Mouse (Mus musculus) kidney, embryonic 15.5 days (tissue): ENCODE results near the gene Gcgr. TPM values are rescaled to one million over a fixed set of nuclear protein-coding genes. Genes with fewer than 3 reads are reported as not detected.
A peak's percentile ranks its signal among the peaks of the same experiment; 100 is the strongest.
"Not testable (repeated sequence)": the region's sequence is repeated elsewhere in the genome, so short reads cannot be mapped to it uniquely, and the experiment has no call there.

Experiments
- ATAC-seq: fragments of 200-750 bp; cut with Nextera tagmentation; replicated peaks from 2 replicates; pipeline ENCODE4 v1.8.0; 2017; ENCODE audit warnings: moderate TSS enrichment; ENCODE audit not compliant: low FRiP score
- H3K27ac ChIP-seq: fragments of 300-500 bp; sonication (generic); 2 replicates; pipeline ENCODE4 v1.5.1; 2015; ENCODE audit warnings: mild to moderate bottlenecking, inconsistent platforms
- H3K27me3 ChIP-seq: fragments of 300-500 bp; sonication (generic); 2 replicates; pipeline ENCODE4 v1.6.1; 2015; ENCODE audit warnings: inconsistent platforms
- H3K36me3 ChIP-seq: fragments of 300-500 bp; sonication (generic); 2 replicates; pipeline ENCODE4 v1.6.1; 2015; ENCODE audit warnings: inconsistent platforms
- H3K4me1 ChIP-seq: fragments of 300-500 bp; sonication (generic); 2 replicates; pipeline ENCODE4 v1.6.1; 2015; ENCODE audit warnings: inconsistent platforms
- H3K4me2 ChIP-seq: fragments of 300-500 bp; sonication (generic); 2 replicates; pipeline ENCODE4 v1.6.1; 2015; ENCODE audit warnings: moderate library complexity, mild to moderate bottlenecking, inconsistent platforms
- H3K4me3 ChIP-seq: fragments of 300-500 bp; sonication (generic); replicated peaks from 2 replicates; pipeline ENCODE4 v1.5.1; 2015; ENCODE audit warnings: mild to moderate bottlenecking, inconsistent platforms
- H3K9ac ChIP-seq: fragments of 300-500 bp; sonication (generic); 2 replicates; pipeline ENCODE4 v1.6.1; 2015; ENCODE audit warnings: mild to moderate bottlenecking, inconsistent platforms
- H3K9me3 ChIP-seq: fragments of 300-500 bp; sonication (generic); replicated peaks from 2 replicates; pipeline ENCODE4 v1.6.1; 2016; ENCODE audit warnings: inconsistent platforms
- WGBS: fragments of 180-500 bp; shearing (Covaris S2); methylation state at CpG from one replicate; pipeline ENCODE4 v1.1.7; 2015; ENCODE audit warnings: mixed read lengths; 5-methylcytosine and 5-hydroxymethylcytosine counted together
- polyA plus RNA-seq: library from polyadenylated mRNA; unstranded; fragments of >200 nt; fragmentation: Nextera tagmentation; extraction: Ambion mirVana; gene quantifications from 2 replicates; pipeline ENCODE4 v1.2.1, GENCODE M21; 2015

Gcgr gene
- polyA plus RNA-seq, 1 experiment from 2014 or later, result 2.4 TPM

GRCm38 (mm10) chr11:120558843-120559242 lies 28.3 kb downstream of the Gcgr start:
- H3K4me1 ChIP-seq, H3K27ac ChIP-seq, ATAC-seq, H3K9ac ChIP-seq, H3K9me3 ChIP-seq, H3K4me2 ChIP-seq, H3K27me3 ChIP-seq, H3K4me3 ChIP-seq: not testable (repeated sequence)
- peaks cover 56% of the 10 kb centered on the region for H3K36me3 ChIP-seq
- WGBS, result 91% methylated on average over 6 of the region's 6 CpGs

GRCm38 (mm10) chr11:120560952-120561728 lies 30.6 kb downstream of the Gcgr start:
- WGBS, result 92% methylated on average over 13 of the region's 13 CpGs
- Histone ChIP-seq H3K4me1 (no peaks in the 10 kb centered on the region), H3K27ac (no peak overlapping the region), H3K36me3 (peaks cover 79% of the 10 kb centered on the region), H3K9ac (no peak overlapping the region), H3K4me2 (no peak overlapping the region), H3K9me3 (no peaks in the 10 kb centered on the region), H3K4me3 (no peak overlapping the region), H3K27me3 (no peaks in the 10 kb centered on the region)
- ATAC-seq, result no peak

DNA sequence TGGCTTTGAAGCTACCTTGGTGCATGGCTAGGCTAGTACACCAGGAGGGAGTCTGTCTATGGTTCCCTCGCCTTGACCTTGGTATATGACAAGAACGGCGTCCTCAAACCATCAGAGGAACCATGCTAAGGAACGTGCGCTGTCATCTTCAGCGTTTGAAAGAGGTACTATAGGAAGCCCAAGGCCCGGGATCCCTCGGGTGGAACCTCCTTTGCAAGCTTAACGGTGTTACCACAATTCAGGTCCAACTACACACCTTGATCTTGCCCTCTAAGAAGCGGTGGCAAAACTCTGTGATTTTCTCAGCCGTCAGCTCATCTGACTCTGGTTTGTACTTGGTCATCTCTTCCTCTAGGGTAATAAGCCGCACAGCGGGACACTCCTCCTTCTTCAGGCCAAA lies 32.5 kb downstream of the Gcgr start:
- Histone ChIP-seq H3K27me3 (no peaks in the 10 kb centered on the region), H3K27ac (no peak overlapping the region), H3K36me3 (peaks cover 93% of the 10 kb centered on the region), H3K4me2 (no peak overlapping the region), H3K4me1 (no peaks in the 10 kb centered on the region), H3K9me3 (no peaks in the 10 kb centered on the region), H3K9ac (no peak overlapping the region), H3K4me3 (no peak overlapping the region)
- ATAC-seq, result no peak
- WGBS, result 92% methylated on average over 13 of the region's 13 CpGs

- ATAC-seq, result no peak; the same call in 1 of the 2 replicates
- Histone ChIP-seq H3K9ac (no peak overlapping the region), H3K36me3 (peaks cover 99% of the 10 kb centered on the region), H3K4me1 (peaks cover 1% of the 10 kb centered on the region; the same call in 1 of the 2 replicates), H3K9me3 (no peaks in the 10 kb centered on the region), H3K27me3 (no peaks in the 10 kb centered on the region), H3K4me3 (no peak overlapping the region), H3K4me2 (no peak overlapping the region), H3K27ac (no peak overlapping the region)
- WGBS, result 83% methylated on average over 9 of the region's 9 CpGs
Measured at GRCm38 (mm10) chr11:120565114-120565513, 34.6 kb downstream of the Gcgr start.

GRCm38 (mm10) chr11:120568324-120568723 lies 37.8 kb downstream of the Gcgr start:
- 92% methylated on average over 6 of the region's 6 CpGs for WGBS
- peaks cover 81% of the 10 kb centered on the region for H3K36me3 ChIP-seq
- H3K27me3 ChIP-seq, result no peaks in the 10 kb centered on the region
- no peak overlapping the region for H3K27ac ChIP-seq
- H3K4me3 ChIP-seq, result no peak overlapping the region
- no peak overlapping the region for H3K9ac ChIP-seq
- no peak overlapping the region for H3K4me2 ChIP-seq
- H3K9me3 ChIP-seq, result no peaks in the 10 kb centered on the region
- ATAC-seq, result no peak
- peaks cover 21% of the 10 kb centered on the region for H3K4me1 ChIP-seq

GRCm38 (mm10) chr11:120571122-120571521 lies 40.6 kb downstream of the Gcgr start:
- no peak for ATAC-seq
- Histone ChIP-seq H3K4me2 (peak overlapping the region; percentile 66), H3K4me1 (peaks cover 28% of the 10 kb centered on the region), H3K36me3 (peaks cover 53% of the 10 kb centered on the region), H3K9me3 (no peaks in the 10 kb centered on the region), H3K27ac (no peak overlapping the region), H3K27me3 (no peaks in the 10 kb centered on the region), H3K4me3 (peak overlapping the region; percentile 93), H3K9ac (peak overlapping the region; percentile 99)
- WGBS, result 72% methylated on average over 3 of the region's 3 CpGs

DNA sequence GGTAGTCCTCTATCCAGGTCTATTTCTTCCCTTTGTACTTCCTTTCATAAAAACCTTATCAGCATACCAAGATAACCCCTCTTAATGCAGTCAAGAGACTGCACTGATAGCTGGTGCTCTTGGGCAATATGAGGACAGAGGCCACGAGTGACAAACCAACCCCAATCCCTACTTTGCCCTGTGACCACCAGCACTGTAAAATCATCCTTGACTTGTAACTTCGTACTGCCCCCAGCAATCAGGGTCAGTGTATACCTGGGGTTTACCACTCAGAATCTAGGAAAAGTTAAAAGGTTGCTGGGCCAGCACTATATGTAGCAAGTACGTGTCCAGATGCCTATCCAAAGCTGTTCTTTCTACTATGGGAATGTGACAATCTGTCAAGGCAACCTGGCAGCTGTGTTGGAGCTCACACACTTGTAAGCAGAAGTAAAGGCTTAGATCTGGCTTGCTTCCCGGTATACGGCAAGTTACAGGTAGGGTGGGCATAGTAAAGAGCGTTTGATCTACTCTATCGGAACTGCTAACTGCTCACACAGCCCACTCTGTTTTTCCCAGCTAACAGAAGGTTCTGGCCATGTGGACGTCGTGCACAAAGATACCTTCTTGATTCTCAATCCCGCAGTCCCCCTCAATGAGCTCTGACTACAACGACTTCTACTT lies 41.4 kb downstream of the Gcgr start:
- Histone ChIP-seq H3K9ac (peak overlapping the region; percentile 99), H3K4me3 (peak overlapping the region; percentile 93)
- no peak for ATAC-seq

GRCm38 (mm10) chr11:120572417-120572751 lies 41.9 kb downstream of the Gcgr start:
- under 1% methylated on average over 24 of the region's 24 CpGs for WGBS
- peak; percentile 26 for ATAC-seq
- peaks cover 44% of the 10 kb centered on the region for H3K36me3 ChIP-seq

More for the DNA sequence above, 41.4 kb downstream of the Gcgr start:
- H3K9me3 ChIP-seq, result no peaks in the 10 kb centered on the region
- peak overlapping the region; percentile 66 for H3K4me2 ChIP-seq
- 8% methylated on average over 11 of the region's 11 CpGs for WGBS
- H3K4me1 ChIP-seq, result peaks cover 28% of the 10 kb centered on the region
- no peaks in the 10 kb centered on the region for H3K27me3 ChIP-seq
- H3K36me3 ChIP-seq, result peaks cover 46% of the 10 kb centered on the region
- H3K27ac ChIP-seq, result peak overlapping the region; percentile 98

GRCm38 (mm10) chr11:120572752-120573584 lies 42.5 kb downstream of the Gcgr start, which contains the start of gene P4hb:
Gene P4hb (minus strand): TSS chr11:120573253.
- Histone ChIP-seq H3K4me1 (peaks cover 38% of the 10 kb centered on the region), H3K9me3 (no peaks in the 10 kb centered on the region), H3K4me3 (peak within 1 kb of the TSS; percentile 93), H3K27me3 (no peaks in the 10 kb centered on the region), H3K9ac (peak within 1 kb of the TSS; percentile 99), H3K36me3 (peaks cover 44% of the 10 kb centered on the region), H3K4me2 (peak within 1 kb of the TSS; percentile 66), H3K27ac (peak within 1 kb of the TSS; percentile 98)
- under 1% methylated on average over 94 of the region's 94 CpGs for WGBS
- peak; percentile 97 for ATAC-seq

More at GRCm38 (mm10) chr11:120572417-120572751, 41.9 kb downstream of the Gcgr start:
- H3K4me2 ChIP-seq, result peak overlapping the region; percentile 66
- H3K4me3 ChIP-seq, result peak overlapping the region; percentile 93
- H3K4me1 ChIP-seq, result peaks cover 32% of the 10 kb centered on the region
- H3K9ac ChIP-seq, result peak overlapping the region; percentile 99
- peak overlapping the region; percentile 98 for H3K27ac ChIP-seq
- no peaks in the 10 kb centered on the region for H3K27me3 ChIP-seq
- H3K9me3 ChIP-seq, result no peaks in the 10 kb centered on the region

DNA sequence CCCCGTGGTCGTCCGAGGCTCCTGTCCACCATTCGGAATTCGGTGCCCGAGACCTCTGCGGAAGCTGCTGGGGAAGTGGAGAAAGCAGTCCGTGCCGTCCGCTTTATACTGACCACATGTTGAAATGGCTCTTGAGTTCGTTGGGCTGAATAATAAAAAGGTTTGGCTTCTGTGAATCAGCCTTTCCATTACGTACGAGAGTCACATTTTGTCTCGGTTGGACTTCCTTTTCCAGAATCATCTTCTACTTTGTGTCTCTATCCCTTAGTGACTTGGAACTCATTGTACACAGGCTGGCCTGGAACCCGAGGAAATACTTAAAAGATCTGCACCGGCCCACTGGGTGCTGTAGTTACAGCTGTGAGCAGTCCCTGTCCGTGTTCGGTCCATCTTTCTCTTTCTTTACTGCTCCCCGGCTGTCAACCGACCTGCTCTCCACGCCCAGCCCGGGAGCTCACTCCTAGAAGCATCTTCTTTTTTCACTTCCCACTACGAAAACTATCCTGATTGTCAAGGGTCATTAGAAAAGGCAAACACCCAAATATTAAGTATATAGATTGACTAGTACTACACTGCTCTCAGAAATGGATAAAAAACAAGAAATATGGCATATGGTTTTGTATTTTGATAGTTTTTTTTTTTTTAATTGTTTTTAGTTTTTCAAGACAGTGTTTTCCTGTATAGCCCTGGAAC lies 43.2 kb downstream of the Gcgr start:
- Histone ChIP-seq H3K27me3 (no peaks in the 10 kb centered on the region), H3K27ac (peak overlapping the region; percentile 98), H3K9ac (peak overlapping the region; percentile 99), H3K4me1 (peaks cover 46% of the 10 kb centered on the region), H3K4me3 (peak overlapping the region; percentile 93), H3K36me3 (peaks cover 44% of the 10 kb centered on the region), H3K4me2 (peak overlapping the region; percentile 66), H3K9me3 (no peaks in the 10 kb centered on the region)
- peak; percentile 16; the same call in 1 of the 2 replicates for ATAC-seq
- WGBS, result under 1% methylated on average over 23 of the region's 23 CpGs

- no peaks in the 10 kb centered on the region for H3K9me3 ChIP-seq
- H3K4me3 ChIP-seq, result peak overlapping the region; percentile 93
- peaks cover 45% of the 10 kb centered on the region for H3K36me3 ChIP-seq
- H3K4me1 ChIP-seq, result peaks cover 51% of the 10 kb centered on the region
- 0 out of 2 replicates have a peak overlapping the region, but pooled peaks have one; percentile 54 for H3K27ac ChIP-seq
- ATAC-seq, result no peak
- H3K27me3 ChIP-seq, result no peaks in the 10 kb centered on the region
- 41% methylated on average over 5 of the region's 5 CpGs for WGBS
- peak overlapping the region; percentile 66 for H3K4me2 ChIP-seq
- peak overlapping the region; percentile 99 for H3K9ac ChIP-seq
Measured at GRCm38 (mm10) chr11:120574278-120574600, 43.7 kb downstream of the Gcgr start.
